Mouse (Mus musculus) Muller cell, postnatal 12 days (primary cell): ENCODE results near the gene Vmn1r86.
"Not testable (repeated sequence)": the region's sequence is repeated elsewhere in the genome, so short reads cannot be mapped to it uniquely, and the experiment has no call there.

Experiments used
- DNase-seq: peaks from one replicate; pipeline ENCODE4 v3.0.0-alpha.2; 2015; ENCODE audit errors: inconsistent ontology term

Vmn1r86 gene

DNA sequence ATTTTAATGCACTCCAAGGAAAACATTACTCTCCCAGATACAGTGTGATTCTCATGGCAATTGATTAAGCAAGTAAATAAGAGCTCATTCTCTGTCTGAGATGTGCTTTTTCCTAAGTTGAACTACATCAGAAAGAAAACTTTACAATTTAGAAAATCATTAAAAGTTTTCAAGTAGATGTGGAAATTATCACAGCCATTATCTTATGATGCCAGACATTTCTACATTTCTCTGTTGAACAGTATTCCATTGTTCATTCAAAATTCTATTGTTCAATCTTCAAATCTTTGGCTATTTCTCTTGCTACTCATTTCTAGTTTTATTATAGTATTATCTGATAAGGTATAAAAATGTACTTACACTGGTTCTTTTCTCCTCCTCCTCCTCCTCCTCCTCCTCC lies at the start of gene Vmn1r86:
Gene Vmn1r86 (minus strand): TSS at position 101 of the 400 bp plus-strand sequence.
- DNase-seq = no peak

DNA sequence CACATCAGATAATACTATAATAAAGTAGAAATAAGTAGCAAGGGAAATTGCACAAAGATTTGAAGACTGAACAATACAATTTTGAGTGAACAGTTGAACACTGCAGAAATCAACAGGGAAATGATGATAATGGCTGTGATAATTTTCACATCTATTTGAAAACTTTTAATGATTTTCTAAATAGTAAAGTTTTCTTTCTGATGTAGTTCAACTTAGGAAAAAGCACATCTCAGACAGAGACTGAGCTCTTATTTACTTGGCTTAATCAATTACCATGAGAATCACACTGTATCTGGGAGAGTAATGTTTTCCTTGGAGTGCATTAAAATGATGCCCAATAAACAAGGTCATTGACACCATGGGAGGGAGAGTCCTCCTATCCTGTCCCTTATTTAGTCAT lies 39.6 kb upstream of the Vmn1r86 start, which contains the start of gene Vmn1r88:
Gene Vmn1r88 (plus strand): TSS at position 301 of the 400 bp plus-strand sequence.
- DNase-seq = no peak

DNA sequence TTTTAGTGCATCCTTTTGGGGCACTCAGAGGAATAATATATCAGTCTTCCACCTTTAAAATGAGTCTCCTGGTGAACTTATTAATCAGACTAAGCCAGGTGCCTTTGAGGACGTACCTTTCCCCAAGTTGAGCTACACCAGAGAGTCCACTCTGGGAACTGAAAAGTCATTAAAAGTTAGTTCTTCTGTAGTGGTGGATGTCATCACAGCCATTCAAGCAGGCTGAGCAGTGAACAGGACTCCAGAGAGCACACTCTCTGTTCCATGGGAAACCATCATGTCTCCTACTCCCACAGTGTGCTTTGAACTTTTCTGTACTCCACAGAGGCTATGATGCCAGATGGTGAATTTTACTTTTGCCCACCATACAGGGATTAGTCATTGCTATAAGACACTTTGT lies 20.3 kb upstream of the Vmn1r86 start, which contains the start of gene Vmn1r87:
Gene Vmn1r87 (minus strand): TSS at position 101 of the 400 bp plus-strand sequence.
- DNase-seq = no peak

DNA sequence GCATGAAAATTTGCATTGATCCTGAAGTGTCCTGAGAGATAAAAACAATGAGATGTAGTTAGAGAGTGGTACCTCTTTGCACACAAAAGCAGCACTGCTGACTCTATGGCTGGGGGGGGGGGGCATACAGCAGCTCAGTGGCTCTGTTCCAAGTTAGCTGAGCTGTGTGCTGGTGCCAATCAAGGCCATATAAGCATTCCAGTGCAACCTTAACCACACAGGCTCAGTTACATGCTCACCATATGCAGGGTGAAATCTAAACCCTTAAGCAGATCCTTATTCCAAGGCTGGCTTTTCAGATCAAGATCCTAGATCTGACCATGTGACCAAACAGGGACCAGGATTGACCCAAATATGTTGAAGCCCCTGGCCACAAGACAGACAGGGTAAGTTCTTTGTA lies 17.6 kb upstream of the Vmn1r86 start:
- DNase-seq = no peak

DNA sequence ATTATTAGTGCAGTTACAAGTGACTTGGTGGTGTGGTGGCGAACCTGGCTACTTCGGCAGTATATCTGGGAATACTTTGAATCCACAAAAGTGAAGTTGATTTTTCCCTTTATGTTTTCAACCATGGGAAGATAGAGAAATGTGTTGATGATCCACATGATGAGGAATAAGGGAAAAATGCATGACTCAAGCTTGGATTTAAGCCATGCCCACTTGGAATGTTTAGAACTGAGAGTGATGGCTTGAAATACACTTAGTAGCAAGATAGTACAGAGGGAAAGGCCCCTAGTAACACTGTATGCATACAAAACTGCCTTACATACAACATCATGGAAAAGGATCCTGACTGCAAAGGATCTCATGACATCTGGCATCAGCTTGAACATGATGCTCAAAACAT lies 12.1 kb upstream of the Vmn1r86 start:
- DNase-seq = peak; percentile 24

DNA sequence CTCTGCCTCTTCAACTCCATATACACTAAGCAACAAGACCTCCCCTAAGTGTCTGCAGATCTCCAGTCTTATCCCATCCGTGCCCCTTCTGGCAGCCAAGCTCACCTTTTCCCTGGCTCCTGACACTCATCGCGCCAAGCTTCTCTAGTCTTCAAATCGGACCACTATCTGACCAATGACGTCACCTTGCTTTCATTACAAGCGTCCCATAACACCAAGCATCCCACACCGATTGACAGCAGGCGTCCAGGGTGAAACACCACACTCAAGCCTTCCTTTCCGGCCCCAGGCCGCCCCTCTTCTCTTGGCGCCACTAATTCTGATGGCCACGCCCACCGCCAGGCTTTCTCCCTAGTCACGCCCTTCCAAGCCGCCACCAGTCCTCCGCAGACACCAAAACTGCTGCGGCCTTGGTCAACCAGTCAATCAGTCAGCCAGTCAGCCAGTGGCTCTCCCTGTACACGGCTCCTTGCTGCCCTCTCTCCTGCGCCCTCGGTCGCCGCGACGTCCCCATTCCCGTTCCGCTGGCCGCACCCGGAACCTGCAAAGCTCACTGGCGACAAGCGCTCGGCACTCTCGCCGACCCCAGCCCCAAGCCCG lies 3.9 kb upstream of the Vmn1r86 start:
- not testable (repeated sequence) for DNase-seq

DNA sequence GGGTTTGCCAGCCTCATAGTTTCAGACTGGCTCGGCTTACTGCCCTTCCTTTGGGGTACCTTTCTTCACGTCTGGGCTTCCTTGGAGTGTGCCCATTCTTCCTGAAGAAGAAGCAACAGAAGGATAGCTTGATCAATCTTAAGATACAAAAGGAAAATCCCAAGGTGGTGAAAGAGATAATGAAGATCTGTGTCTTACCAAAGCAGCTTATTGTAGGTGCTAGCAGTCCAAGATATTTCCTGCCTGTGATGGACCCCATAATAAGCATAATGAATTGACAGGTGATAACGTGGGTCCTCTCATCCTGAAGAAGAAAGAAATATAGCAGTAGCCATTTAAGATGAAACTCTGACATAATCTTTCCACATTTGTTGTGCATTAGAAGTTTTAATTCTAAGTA lies 24.6 kb downstream of the Vmn1r86 start, which contains the start of gene Vmn1r85:
Gene Vmn1r85 (minus strand): TSS at position 101 of the 400 bp plus-strand sequence.
- DNase-seq = no peak

DNA sequence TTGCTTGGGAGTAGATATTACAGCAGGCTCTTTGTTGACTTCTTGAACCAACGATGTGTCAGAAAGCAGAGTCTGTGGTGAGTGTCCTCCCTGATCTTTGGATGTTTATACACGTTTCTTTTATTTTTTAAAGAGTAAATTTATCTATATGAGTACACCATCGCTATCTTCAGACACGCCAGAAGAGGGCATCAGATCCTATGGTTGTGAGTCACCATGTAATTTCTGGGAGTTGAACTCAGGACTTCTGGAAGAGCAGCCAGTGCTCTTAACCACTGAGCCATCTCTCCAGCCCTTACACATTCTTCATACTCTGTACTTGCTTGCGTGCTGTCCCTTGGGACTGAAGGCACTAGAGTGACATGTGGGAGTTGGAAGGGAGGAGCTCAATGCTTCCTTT lies 47.4 kb downstream of the Vmn1r86 start:
- DNase-seq = no peak

DNA sequence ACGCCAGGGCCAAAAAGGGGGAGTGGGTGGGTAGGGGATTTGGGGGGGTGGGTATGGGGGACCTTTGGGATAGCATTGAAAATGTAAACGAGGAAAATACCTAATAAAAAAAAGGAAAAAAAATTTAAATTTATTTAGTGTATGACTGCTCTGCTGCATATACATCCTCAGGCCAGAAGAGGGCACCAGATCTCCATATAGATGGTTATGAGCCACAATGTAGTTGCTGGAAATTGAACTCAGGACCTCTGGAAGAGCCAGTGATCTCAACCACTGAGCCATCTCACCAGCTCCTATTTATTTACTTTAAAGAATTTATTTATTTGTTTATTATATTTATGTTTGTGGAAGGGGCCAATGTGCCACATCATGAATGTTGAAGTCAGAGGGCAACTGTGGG lies 56.3 kb downstream of the Vmn1r86 start:
- not testable (repeated sequence) for DNase-seq

DNA sequence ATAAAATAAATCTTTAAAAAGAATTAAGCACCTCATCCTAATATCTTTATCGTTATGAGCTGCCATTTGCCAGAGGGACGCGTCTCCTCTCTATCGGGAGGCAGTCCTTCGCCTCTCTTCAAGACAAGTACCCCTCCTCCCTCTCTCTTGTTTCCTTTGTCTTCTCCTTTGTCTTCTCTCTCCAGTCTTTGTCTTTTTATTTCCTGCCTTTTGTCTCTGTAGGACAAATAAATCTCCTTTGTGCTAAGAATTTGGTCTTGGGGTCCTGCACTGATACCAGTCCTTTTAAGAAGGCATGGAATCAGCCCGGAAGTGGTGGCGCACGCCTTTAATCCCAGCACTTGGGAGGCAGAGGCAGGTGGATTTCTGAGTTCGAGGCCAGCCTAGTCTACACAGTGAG lies 60.2 kb downstream of the Vmn1r86 start:
- DNase-seq = no peak

DNA sequence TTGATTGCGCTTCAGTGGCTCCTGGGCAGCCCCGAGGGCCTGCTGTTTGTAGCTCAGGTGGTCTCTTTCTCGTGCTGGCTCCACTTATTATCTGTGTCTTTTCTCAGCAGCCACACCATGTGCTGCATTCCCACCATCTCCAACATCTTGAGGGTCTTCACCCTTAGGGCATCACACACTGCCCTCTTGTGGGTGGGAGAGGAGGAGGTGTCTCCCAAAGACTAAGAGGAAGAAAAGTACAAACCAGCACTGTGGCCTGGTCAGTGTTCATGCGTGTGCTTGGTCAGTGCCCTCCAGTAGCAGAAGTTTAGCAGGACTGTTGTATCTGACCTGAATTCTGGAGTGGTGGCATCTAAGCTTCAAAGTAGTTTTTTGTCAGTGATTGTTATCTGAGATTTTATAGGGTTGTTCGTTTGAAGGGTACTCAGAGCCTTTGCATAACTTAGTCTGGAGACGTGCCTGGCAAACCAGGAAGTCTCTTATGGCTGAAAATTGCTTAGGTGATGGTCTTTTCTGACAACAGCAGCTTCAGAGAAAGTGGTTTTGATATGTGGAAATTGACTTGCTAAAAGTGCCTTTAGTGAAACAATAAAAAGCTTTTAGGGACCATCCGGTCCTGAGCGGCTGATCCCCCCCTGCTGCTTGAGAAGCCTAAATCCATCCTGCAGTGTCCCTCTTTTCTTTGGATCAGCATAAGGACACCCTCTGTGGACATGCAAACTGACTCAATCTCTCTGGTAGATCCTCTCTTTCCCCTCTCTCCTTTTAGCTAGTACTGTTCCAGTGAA lies 62.6 kb downstream of the Vmn1r86 start:
- DNase-seq = no peak

DNA sequence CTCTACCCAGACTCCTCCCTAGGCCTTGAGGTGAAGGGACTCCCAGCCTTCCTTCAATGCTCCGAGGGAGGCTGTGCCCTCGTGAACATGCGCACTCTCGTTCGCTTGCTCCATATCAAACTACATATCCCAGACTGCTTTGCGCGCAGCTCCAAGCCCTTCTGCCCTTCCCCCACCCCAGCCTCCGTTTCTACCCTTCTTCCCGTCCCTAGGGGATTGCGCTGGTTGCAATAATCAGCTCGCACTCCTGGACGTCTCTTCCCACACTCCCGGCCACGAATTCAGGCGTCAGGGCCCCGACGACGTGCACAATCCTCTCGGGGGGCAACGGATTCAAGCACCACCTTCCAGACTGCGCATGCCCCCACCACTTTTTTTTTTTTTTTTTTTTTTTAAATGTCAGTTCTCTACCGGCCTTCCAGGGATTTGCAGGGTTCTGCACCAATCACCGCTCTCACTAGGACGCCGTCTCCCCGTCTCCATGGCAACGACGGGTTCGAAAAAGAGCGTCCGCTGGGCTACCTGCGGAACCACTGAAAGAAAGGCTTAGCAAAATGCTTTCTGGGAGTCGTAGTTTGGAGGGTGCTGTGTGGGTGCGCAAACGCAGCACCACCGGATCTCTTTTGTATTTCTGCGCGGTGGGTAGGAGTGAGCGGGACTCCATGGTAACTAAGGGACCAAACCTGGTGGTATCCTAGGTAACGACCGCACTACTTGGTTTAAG lies 65.3 kb downstream of the Vmn1r86 start, which contains the start of gene Mzf1:
Gene Mzf1 (minus strand): TSS at position 478 of the 724 bp plus-strand sequence.
- peak; percentile 95 for DNase-seq

DNA sequence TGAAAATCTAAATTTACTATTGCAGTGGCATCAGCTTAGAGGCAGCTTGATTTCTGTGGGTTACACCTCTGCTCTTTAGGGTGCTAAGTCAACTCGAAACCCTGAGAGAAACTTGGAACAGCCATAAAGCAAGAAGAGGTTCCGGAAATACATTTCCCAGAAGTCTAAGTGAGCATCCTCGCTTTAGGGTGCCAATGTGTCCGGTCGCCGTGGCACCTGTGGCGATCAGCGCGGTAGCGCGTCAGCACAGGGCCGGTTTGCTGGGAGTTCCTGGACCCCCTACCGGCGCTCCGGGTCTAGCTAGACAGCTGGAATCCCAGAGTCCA lies 65.8 kb downstream of the Vmn1r86 start:
- no peak for DNase-seq

DNA sequence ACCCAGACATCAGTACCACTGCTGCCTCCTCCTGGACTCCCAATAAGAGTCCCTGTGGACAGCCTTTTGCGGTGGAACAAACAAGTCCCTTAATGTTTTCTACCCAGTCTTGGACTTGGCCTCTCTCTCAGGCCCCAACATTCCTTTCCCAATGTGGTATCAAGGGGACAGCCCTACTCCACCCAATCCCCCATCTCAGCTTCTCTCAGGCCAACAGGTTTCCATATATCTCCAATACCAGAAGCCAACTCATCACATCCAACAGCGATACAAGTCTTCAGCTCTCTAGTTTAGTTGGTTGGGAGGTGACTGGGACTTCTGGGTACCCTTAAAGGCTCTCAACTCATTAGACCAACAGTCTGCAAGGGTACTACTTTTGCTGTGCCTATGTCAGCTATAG lies 66.2 kb downstream of the Vmn1r86 start:
- no peak for DNase-seq

DNA sequence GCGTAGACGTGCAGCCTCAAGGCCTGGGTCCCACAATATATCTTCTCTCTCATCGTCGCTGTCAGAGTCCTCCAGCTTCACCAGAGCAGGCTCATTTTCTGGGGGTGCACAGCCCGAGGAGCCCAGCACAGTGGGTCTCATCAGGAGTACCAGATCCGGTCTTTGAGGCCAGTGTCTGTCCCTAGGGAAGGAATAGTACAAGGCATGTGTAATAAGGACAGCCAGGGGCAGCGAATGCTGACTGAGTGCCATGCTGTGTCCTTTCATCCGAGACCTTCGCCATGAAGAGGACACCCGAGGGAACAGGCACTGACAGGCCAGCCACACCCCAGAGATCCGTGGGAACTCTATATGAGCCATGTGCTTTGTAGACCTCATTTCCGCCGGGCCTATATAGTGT lies 66.7 kb downstream of the Vmn1r86 start:
- DNase-seq = no peak
